Mouse (Mus musculus) kidney, embryonic 14.5 days (tissue): Measurements from ENCODE around the gene Csrp3. TPM values are rescaled to one million over a fixed set of nuclear protein-coding genes. Genes with fewer than 3 reads are reported as not detected.
A peak's percentile ranks its signal among the peaks of the same experiment; 100 is the strongest.

Source experiments
- ATAC-seq: fragments of 200-750 bp; cut with Nextera tagmentation; 2 replicates; pipeline ENCODE4 v1.8.0; 2017; ENCODE audit warnings: moderate number of reproducible peaks, mild to moderate bottlenecking, moderate TSS enrichment, moderate library complexity; ENCODE audit not compliant: low FRiP score, low TSS enrichment
- H3K27ac ChIP-seq: fragments of 300-500 bp; sonication (generic); 2 replicates; pipeline ENCODE4 v1.5.1; 2014; ENCODE audit warnings: low read depth, mild to moderate bottlenecking, low read length, moderate library complexity, mixed read lengths
- H3K27me3 ChIP-seq: fragments of 300-500 bp; sonication (generic); 2 replicates; pipeline ENCODE4 v1.6.1; 2014; ENCODE audit warnings: mild to moderate bottlenecking, low read length; ENCODE audit not compliant: control insufficient read depth, insufficient read depth
- H3K36me3 ChIP-seq: fragments of 300-500 bp; sonication (generic); 2 replicates; pipeline ENCODE4 v1.6.1; 2014; ENCODE audit warnings: low read length, mixed read lengths; ENCODE audit not compliant: control insufficient read depth, insufficient read depth
- H3K4me1 ChIP-seq: fragments of 300-500 bp; sonication (generic); 2 replicates; pipeline ENCODE4 v1.6.1; 2014; ENCODE audit warnings: low read length, mixed read lengths; ENCODE audit not compliant: control insufficient read depth, insufficient read depth
- H3K4me2 ChIP-seq: fragments of 300-500 bp; sonication (generic); replicated peaks from 2 replicates; pipeline ENCODE4 v1.6.1; 2014; ENCODE audit warnings: low read depth, mild to moderate bottlenecking, low read length
- H3K4me3 ChIP-seq: fragments of 300-500 bp; sonication (generic); 2 replicates; pipeline ENCODE4 v1.5.1; 2014; ENCODE audit warnings: mild to moderate bottlenecking, low read length
- H3K9ac ChIP-seq: fragments of 300-500 bp; sonication (generic); 2 replicates; pipeline ENCODE4 v1.6.1; 2014; ENCODE audit warnings: low read depth, mild to moderate bottlenecking, low read length, moderate library complexity
- H3K9me3 ChIP-seq: fragments of 300-500 bp; sonication (generic); 2 replicates; pipeline ENCODE4 v1.6.1; 2016; ENCODE audit warnings: low read length; ENCODE audit not compliant: control insufficient read depth
- WGBS: fragments of 180-500 bp; shearing (Covaris S2); extraction: QIAGEN DNeasy Blood & Tissue Kit; methylation state at CpG from one replicate; pipeline ENCODE4 v1.1.7; 2014; 5-methylcytosine and 5-hydroxymethylcytosine counted together
- polyA plus RNA-seq: library from polyadenylated mRNA; unstranded; fragments of >200 nt; fragmentation: Nextera tagmentation; extraction: Ambion mirVana; gene quantifications from 2 replicates; pipeline ENCODE4 v1.2.1, GENCODE M21; 2014

Gene Csrp3
- polyA plus RNA-seq, 1 experiment from 2014 or later, result 0.26 TPM

DNA sequence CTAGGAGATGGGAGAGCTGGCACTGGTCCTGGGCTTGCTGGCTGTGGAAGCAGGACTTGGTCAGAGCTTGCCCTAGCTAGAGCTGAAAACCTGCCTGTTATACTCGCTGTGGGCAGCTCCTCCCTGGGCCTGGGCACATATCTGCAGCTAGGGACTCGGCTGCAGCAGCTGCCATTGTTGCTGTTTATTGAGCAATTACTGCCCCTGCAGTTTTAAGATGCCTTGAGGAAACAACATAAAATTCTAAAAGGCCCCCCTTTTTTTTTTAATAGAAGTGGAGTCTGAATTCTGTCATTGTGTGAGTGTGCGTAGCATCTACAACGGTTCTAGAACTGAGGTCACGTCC is 36.4 kb upstream of the Csrp3 start:
- Histone ChIP-seq H3K4me3 (no peak overlapping the region), H3K4me1 (peaks cover 19% of the 10 kb centered on the region), H3K4me2 (no peak overlapping the region), H3K27me3 (peaks cover 7% of the 10 kb centered on the region; the same call in 1 of the 2 replicates), H3K27ac (no peak overlapping the region), H3K9ac (no peak overlapping the region), H3K36me3 (no peaks in the 10 kb centered on the region), H3K9me3 (no peaks in the 10 kb centered on the region)
- no peak for ATAC-seq
- WGBS, result 61% methylated on average over 5 of the region's 5 CpGs

DNA sequence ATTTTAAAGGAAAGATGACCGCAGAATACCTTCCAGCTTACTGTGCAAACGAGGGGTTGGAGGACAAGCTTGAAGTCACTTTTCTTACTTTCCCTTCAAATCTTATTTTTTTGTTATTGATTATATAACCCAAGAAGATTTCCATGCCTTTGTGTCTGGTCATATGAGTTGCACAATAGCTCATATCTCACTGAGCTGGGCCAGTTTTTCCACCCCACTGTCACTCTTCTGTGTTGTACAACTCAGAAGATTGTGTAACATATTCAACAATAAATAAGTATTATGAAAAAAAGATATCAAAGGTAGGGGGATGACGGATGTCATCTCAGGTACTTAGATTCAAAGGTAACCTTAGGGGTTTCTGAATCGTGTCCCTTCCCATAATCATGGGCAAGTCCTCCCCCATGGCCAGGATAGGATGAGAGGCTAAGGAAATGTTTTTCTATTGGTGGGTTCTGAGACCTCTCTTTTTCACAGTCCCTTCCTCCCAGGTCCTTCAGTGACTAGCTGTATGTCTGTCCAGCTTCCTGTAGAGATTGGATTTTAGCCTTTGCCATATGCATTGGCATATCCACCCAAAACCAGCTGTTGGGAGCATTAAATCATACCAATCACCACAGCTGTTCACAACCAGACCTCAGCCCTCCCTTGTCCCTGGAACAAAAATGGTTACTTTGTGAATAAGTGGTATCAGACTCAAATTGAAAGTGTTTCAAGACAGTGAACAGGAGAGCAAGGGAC is 35.9 kb upstream of the Csrp3 start:
- no peak overlapping the region for H3K4me2 ChIP-seq
- H3K4me3 ChIP-seq, result no peak overlapping the region
- H3K36me3 ChIP-seq, result no peaks in the 10 kb centered on the region
- peaks cover 19% of the 10 kb centered on the region for H3K4me1 ChIP-seq
- H3K9ac ChIP-seq, result no peak overlapping the region
- no peak for ATAC-seq
- no peak overlapping the region for H3K27ac ChIP-seq
- H3K27me3 ChIP-seq, result peaks cover 7% of the 10 kb centered on the region; the same call in 1 of the 2 replicates
- H3K9me3 ChIP-seq, result no peaks in the 10 kb centered on the region
- 84% methylated on average over 4 of the region's 4 CpGs for WGBS

DNA sequence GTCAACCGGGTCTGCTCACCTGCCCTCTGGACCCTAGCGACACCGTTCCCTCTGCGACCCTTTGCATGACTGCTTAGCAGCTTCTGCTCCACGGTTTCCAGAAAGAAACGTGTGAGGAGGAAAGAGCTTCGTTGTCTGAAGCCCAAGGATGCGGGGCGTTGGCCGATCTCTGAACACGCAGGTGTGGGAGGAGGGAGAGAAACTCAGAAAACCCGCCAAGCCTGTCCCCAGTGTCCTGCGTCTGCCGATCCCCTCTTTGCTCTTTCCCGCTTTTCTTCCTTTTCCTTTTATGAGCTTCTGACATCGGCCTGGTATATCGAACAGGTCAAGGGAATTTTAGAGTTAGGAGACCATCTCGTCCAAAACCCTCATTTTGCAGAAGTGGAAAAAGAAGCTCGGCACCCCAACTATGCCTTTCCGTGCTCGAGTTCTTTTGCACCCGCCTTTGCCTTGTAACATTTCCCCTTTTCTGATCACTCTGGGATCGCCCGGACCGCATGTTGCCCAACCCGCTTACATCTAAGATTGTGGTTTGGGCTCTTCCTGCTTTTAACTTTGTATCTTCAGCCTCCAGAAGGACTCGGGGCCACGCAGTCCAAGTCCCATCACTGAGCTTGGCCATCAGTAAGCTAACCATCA is 34.3 kb upstream of the Csrp3 start:
- Histone ChIP-seq H3K4me1 (peaks cover 20% of the 10 kb centered on the region), H3K9ac (peak overlapping the region; percentile 90), H3K9me3 (no peaks in the 10 kb centered on the region), H3K36me3 (peaks cover 5% of the 10 kb centered on the region; the same call in 1 of the 2 replicates), H3K27me3 (peaks cover 7% of the 10 kb centered on the region; the same call in 1 of the 2 replicates), H3K27ac (peak overlapping the region; percentile 20; the same call in 1 of the 2 replicates), H3K4me3 (peak overlapping the region; percentile 65), H3K4me2 (peak overlapping the region; percentile 92)
- under 1% methylated on average over 28 of the region's 28 CpGs for WGBS
- no peak for ATAC-seq

DNA sequence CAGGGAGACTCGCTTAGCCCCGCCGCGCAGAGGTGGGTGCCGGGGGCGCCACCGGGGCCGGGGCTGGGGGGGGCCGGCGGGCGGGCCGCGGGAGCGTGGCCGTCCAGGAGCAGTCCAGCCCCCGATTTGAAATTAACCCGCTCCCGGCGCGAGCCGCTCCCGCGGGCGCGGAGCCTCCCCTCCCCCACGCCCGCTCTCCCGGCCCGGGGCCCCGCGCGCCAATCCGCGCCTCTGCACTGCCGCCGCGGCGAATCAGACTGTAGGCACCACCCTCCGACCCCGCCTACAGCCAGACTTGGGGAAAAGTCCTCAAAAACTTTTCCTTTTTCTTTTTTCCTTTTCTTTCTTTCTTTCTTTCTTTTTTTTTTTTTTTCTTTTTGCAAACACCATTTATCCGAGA is 33.7 kb upstream of the Csrp3 start, which contains the start of gene E2f8:
TSS of gene E2f8 (minus strand) at position 111 of the 400 bp plus-strand sequence.
- Histone ChIP-seq H3K9me3 (no peaks in the 10 kb centered on the region), H3K9ac (peak within 1 kb of the TSS; percentile 90), H3K4me3 (peak within 1 kb of the TSS; percentile 65), H3K4me1 (peaks cover 20% of the 10 kb centered on the region), H3K4me2 (peak within 1 kb of the TSS; percentile 92), H3K27me3 (peaks cover 7% of the 10 kb centered on the region; the same call in 1 of the 2 replicates), H3K27ac (peak within 1 kb of the TSS; percentile 89), H3K36me3 (peaks cover 8% of the 10 kb centered on the region; the same call in 1 of the 2 replicates)
- under 1% methylated on average over 33 of the region's 41 CpGs for WGBS
- ATAC-seq, result peak; percentile 87

DNA sequence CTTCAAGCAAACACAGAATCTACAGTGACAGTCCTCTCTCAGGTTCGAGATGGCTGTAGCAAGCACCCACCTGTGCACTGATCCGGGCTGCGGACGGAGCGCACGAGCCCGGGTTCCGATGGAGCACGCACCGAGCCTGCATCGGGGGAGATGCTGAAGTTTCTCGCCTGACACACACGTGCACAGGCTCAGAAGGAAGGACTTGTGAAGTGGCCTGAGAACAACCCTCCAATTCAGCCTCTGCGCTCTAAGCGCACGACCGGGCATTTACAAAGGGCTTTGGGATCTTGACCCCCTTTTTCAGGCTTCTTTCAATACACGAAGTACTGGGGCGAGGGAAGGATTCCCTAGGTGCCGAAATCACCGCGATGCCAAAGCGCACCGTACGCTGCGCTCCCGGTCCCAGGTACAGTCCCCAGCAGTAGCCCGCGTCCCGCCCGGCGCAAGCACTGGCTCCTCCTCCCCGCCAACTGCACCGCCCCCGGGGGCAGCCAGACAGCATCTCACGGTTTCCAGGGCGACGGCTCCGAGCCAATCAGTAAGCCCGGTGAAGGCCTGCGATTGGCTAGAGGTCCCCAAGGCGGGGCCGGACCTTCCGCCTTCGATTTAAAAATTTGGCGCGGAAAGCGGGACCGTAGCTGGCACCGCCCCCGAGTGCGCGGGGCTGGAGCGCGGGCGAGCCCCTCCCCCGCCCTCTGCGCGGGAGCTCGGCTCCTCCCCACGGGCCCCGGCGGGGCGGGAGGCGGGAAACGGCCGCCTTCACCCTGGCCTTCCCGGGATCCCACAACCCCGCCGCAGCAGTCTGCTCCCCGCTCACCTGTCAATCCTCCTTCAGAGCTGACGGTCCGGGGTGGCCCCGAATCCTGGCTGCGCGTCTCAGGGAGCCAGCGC is 33.0 kb upstream of the Csrp3 start:
- Histone ChIP-seq H3K4me2 (peak overlapping the region; percentile 92), H3K36me3 (peaks cover 11% of the 10 kb centered on the region), H3K27me3 (peaks cover 7% of the 10 kb centered on the region; the same call in 1 of the 2 replicates), H3K4me1 (peaks cover 20% of the 10 kb centered on the region), H3K9ac (peak overlapping the region; percentile 90), H3K9me3 (no peaks in the 10 kb centered on the region), H3K27ac (peak overlapping the region; percentile 89), H3K4me3 (peak overlapping the region; percentile 65)
- under 1% methylated on average over 76 of the region's 77 CpGs for WGBS
- ATAC-seq, result peak; percentile 97

DNA sequence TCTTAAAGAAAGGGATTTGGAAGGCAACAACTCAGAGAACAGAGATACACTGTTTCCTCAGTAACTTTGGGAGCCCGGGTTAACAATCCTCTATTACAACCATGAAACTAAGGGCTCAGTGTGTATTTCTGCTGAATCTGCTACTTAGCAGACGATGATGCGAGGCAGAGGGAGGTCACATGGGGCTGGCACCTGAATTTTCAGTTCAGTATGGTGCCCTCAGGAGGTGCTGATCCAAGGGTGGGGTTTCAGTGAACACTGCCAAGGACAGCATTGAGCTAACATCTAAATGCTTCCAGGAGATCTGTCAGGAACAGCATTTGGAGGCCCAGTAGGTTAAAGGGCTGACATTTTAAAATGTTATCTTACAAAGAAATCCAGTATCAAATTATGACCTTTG is 31.7 kb upstream of the Csrp3 start:
- Histone ChIP-seq H3K4me3 (peak overlapping the region; percentile 21; the same call in 1 of the 2 replicates), H3K27me3 (peaks cover 4% of the 10 kb centered on the region; the same call in 1 of the 2 replicates), H3K9me3 (no peaks in the 10 kb centered on the region), H3K9ac (peak overlapping the region; percentile 47; the same call in 1 of the 2 replicates), H3K4me1 (peaks cover 20% of the 10 kb centered on the region), H3K27ac (no peak overlapping the region), H3K36me3 (peaks cover 24% of the 10 kb centered on the region), H3K4me2 (peak overlapping the region; percentile 47)
- ATAC-seq, result no peak
- WGBS, result 58% methylated on average over 3 of the region's 3 CpGs

DNA sequence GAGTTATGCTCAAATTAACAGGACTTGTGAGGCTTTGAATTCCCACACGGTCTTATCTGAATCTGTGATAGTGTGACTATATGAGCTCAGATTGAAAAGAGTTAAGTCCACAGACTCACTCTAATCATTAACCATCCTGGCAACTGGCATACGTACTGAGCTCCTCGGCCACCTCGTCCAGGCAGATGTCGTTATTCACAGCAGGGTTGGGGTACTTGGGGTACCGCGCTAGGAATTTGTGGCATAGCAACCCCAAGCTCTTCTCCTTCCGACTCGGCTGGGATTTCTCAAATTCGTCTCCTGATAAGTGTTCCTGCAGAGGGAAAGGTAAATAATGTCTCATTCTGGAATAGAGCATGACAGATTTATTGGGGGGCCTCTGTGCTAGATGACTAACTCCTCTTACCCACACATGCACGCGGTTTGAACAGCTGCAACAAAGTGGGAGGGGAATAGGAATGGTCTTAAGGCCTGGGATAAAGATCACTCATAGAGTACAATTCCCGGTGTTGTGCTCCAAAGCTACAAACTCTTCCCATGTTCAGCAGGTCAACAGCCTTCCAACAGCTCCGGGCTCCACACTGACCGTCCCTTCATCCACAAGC is 30.1 kb upstream of the Csrp3 start:
- WGBS, result 37% methylated on average over 15 of the region's 15 CpGs
- no peak for ATAC-seq
- H3K27ac ChIP-seq, result peak overlapping the region; percentile 11; the same call in 1 of the 2 replicates
- H3K9me3 ChIP-seq, result no peaks in the 10 kb centered on the region
- peaks cover 4% of the 10 kb centered on the region; the same call in 1 of the 2 replicates for H3K27me3 ChIP-seq
- no peak overlapping the region for H3K4me3 ChIP-seq
- no peak overlapping the region for H3K9ac ChIP-seq
- peaks cover 41% of the 10 kb centered on the region for H3K36me3 ChIP-seq
- H3K4me1 ChIP-seq, result peaks cover 20% of the 10 kb centered on the region
- H3K4me2 ChIP-seq, result peak overlapping the region; percentile 15; the same call in 1 of the 2 replicates

DNA sequence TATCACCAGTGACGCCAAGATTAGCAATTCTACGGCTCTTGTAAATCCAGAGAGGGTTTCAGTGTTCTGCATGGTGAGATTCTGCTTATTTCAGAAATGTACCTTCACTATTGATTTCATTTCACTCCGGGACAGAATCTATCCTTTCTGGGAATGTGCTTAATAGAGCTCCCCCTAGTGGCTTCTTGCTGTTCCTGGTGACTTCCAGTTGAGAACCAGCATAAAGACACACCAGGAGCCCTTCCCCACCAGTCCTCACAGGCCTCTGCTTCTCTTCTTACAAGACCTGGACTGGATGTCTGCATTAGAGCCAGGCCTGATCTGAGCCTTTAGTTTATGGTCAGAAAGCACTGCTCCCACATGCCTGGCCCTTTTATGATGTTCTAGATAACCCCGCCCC is 28.7 kb upstream of the Csrp3 start:
- no peak overlapping the region for H3K9ac ChIP-seq
- H3K9me3 ChIP-seq, result no peaks in the 10 kb centered on the region
- H3K4me1 ChIP-seq, result peaks cover 20% of the 10 kb centered on the region
- no peak overlapping the region for H3K4me3 ChIP-seq
- no peak for ATAC-seq
- no peaks in the 10 kb centered on the region for H3K27me3 ChIP-seq
- peaks cover 54% of the 10 kb centered on the region for H3K36me3 ChIP-seq
- 74% methylated on average over 4 of the region's 4 CpGs for WGBS
- no peak overlapping the region for H3K4me2 ChIP-seq
- no peak overlapping the region for H3K27ac ChIP-seq
